Mouse (Mus musculus): Measurements from ENCODE around the gene Zfp771. TPM values are rescaled to one million over a fixed set of nuclear protein-coding genes. Genes with fewer than 3 reads are reported as not detected.
"Not testable (repeated sequence)": the region's sequence is repeated elsewhere in the genome, so short reads cannot be mapped to it uniquely, and the experiment has no call there.

Zfp771 gene
- polyA plus RNA-seq, 1 experiment from 2014 or later: 53.2 TPM

- H3K27me3 ChIP-seq (replicated peaks; ENCODE audit: control insufficient read depth, insufficient read depth, low read length): no peaks in the 10 kb centered on the region
- no peaks in the 10 kb centered on the region for H3K9me3 ChIP-seq (replicated peaks; ENCODE audit: control insufficient read depth, low read length)
- H3K36me3 ChIP-seq (ENCODE audit: control insufficient read depth, insufficient read depth, low read length): peaks cover 55% of the 10 kb centered on the region
- ATAC-seq (no peak), DNase-seq (ENCODE audit: low spot score) (no peak)
- H3K27ac ChIP-seq (ENCODE audit: low read depth, low read length): no peak overlapping the region
- peaks cover 25% of the 10 kb centered on the region for H3K4me1 ChIP-seq (ENCODE audit: control insufficient read depth, insufficient read depth, low read length)
- H3K4me2 ChIP-seq (ENCODE audit: low read length): peak overlapping the region; percentile 92
- 56% methylated on average over 2 of the region's 2 CpGs for WGBS
- H3K4me3 ChIP-seq (ENCODE audit: low read depth, low read length): peak overlapping the region; percentile 96; the same call in 1 of the 2 replicates
- H3K9ac ChIP-seq (ENCODE audit: low read length): no peak overlapping the region
Measured at GRCm38 (mm10) chr7:127234777-127235176, 9.3 kb upstream of the Zfp771 start.

DNA sequence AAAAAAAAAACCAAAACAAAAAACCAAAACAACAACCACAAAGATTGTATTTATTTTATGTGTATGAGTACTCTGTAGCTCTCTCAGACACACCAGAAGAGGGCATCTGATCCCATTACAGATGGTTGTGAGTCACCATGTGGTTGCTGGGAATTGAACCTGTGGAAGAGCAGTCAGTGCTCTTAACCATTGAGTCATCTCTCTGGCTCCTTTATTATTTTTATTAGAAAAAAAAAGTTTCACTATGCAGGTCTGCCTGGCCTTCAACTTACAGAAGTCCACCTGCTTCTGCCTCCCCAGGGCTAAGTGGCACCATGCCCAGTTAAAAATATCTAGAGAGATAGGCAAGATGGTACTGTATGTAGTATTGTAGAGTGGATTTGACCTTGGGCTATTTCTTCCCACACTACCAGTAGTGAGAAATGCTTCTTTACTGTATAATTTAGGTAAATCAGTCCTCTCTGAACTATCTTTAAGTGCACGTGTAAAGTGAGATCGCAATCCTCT is 660 bp upstream of the Zfp771 start:
- no peak for ATAC-seq
- peaks cover 9% of the 10 kb centered on the region for H3K4me1 ChIP-seq (ENCODE audit: control insufficient read depth, insufficient read depth, low read length)
- H3K36me3 ChIP-seq (ENCODE audit: control insufficient read depth, insufficient read depth, low read length): peaks cover 17% of the 10 kb centered on the region
- peak overlapping the region; percentile 71 for H3K4me2 ChIP-seq (ENCODE audit: low read length)
- peak overlapping the region; percentile 79 for H3K27ac ChIP-seq (ENCODE audit: low read depth, low read length)
- peak overlapping the region; percentile 77 for H3K4me3 ChIP-seq (ENCODE audit: low read depth, low read length)
- no peak for DNase-seq (ENCODE audit: low spot score)
- peak overlapping the region; percentile 95; the same call in 1 of the 2 replicates for H3K9ac ChIP-seq (ENCODE audit: low read length)
- H3K27me3 ChIP-seq (replicated peaks; ENCODE audit: control insufficient read depth, insufficient read depth, low read length): no peaks in the 10 kb centered on the region
- no peaks in the 10 kb centered on the region for H3K9me3 ChIP-seq (replicated peaks; ENCODE audit: control insufficient read depth, low read length)
- 45% methylated on average over 2 of the region's 2 CpGs for WGBS

- 10% methylated on average over 30 of the region's 33 CpGs for WGBS
- H3K9me3 ChIP-seq (replicated peaks; ENCODE audit: control insufficient read depth, low read length): no peaks in the 10 kb centered on the region
- H3K4me3 ChIP-seq (ENCODE audit: low read depth, low read length): peak overlapping the region; percentile 77
- no peaks in the 10 kb centered on the region for H3K27me3 ChIP-seq (replicated peaks; ENCODE audit: control insufficient read depth, insufficient read depth, low read length)
- peaks cover 9% of the 10 kb centered on the region for H3K4me1 ChIP-seq (ENCODE audit: control insufficient read depth, insufficient read depth, low read length)
- H3K27ac ChIP-seq (ENCODE audit: low read depth, low read length): peak overlapping the region; percentile 79
- peak overlapping the region; percentile 71 for H3K4me2 ChIP-seq (ENCODE audit: low read length)
- peaks cover 17% of the 10 kb centered on the region for H3K36me3 ChIP-seq (ENCODE audit: control insufficient read depth, insufficient read depth, low read length)
- ATAC-seq (peak; percentile 73), DNase-seq (ENCODE audit: low spot score) (no peak)
- H3K9ac ChIP-seq (ENCODE audit: low read length): peak overlapping the region; percentile 95
Measured at GRCm38 (mm10) chr7:127244658-127245510, 810 bp downstream of the Zfp771 start.

DNA sequence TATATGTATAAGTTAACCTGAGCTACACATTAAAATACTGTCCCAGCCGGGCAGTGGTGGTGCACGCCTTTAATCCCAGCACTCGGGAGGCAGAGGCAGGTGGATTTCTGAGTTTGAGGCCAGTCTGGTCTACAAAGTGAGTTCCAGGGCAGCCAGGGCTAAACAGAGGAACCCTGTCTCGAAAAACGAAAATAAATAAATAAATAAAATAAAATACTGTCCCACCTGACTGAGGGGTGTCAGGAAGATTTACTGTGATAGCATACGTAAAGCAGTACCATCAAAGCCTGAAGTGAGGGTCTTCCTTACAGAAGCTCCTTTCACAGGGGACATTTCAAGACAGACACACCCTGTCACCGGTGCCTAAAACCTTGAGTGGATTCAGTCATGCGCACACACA is 6.4 kb downstream of the Zfp771 start:
- H3K4me1 ChIP-seq (ENCODE audit: control insufficient read depth, insufficient read depth, low read length); H3K4me2 ChIP-seq (ENCODE audit: low read length); DNase-seq (ENCODE audit: low spot score); H3K9me3 ChIP-seq (replicated peaks; ENCODE audit: control insufficient read depth, low read length); ATAC-seq; H3K9ac ChIP-seq (ENCODE audit: low read length); H3K27ac ChIP-seq (ENCODE audit: low read depth, low read length); H3K4me3 ChIP-seq (ENCODE audit: low read depth, low read length); H3K27me3 ChIP-seq (replicated peaks; ENCODE audit: control insufficient read depth, insufficient read depth, low read length): not testable (repeated sequence)
- 88% methylated on average over 8 of the region's 8 CpGs for WGBS
- H3K36me3 ChIP-seq (ENCODE audit: control insufficient read depth, insufficient read depth, low read length): peaks cover 32% of the 10 kb centered on the region

GRCm38 (mm10) chr7:127252414-127252813 is 8.3 kb downstream of the Zfp771 start:
- ATAC-seq (no peak), DNase-seq (ENCODE audit: low spot score) (peak; percentile 59)
- WGBS: 83% methylated on average over 2 of the region's 2 CpGs
- no peak overlapping the region for H3K4me3 ChIP-seq (ENCODE audit: low read depth, low read length)
- no peak overlapping the region for H3K9ac ChIP-seq (ENCODE audit: low read length)
- no peak overlapping the region for H3K4me2 ChIP-seq (ENCODE audit: low read length)
- H3K9me3 ChIP-seq (replicated peaks; ENCODE audit: control insufficient read depth, low read length): no peaks in the 10 kb centered on the region
- no peaks in the 10 kb centered on the region for H3K27me3 ChIP-seq (replicated peaks; ENCODE audit: control insufficient read depth, insufficient read depth, low read length)
- 0 out of 2 replicates have a peak, but pooled peaks cover 4% of the 10 kb centered on the region for H3K4me1 ChIP-seq (ENCODE audit: control insufficient read depth, insufficient read depth, low read length)
- H3K36me3 ChIP-seq (ENCODE audit: control insufficient read depth, insufficient read depth, low read length): peaks cover 40% of the 10 kb centered on the region
- no peak overlapping the region for H3K27ac ChIP-seq (ENCODE audit: low read depth, low read length)

DNA sequence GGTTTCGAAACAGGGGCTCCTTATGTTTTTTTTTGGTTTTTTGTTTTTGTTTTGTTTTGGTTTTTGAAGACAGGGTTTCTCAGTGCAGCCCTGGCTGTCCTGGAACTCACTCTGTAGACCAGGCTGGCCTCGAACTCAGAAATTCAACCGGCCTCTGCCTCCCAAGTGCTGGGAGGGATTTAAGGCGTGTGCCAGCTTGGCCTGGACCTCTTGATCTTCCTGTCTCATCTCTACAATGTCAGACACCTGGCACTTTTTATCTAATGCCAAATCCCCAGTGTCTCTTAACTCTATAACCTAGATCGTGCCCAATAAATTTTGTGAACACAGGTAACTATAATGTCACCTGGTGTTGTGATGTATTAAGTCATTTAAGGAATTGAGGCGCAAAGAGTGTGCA is 9.3 kb downstream of the Zfp771 start:
- WGBS: 79% methylated on average over 6 of the region's 6 CpGs
- Histone ChIP-seq H3K4me2 (ENCODE audit: low read length) (peak overlapping the region; percentile 91), H3K9me3 (replicated peaks; ENCODE audit: control insufficient read depth, low read length) (no peaks in the 10 kb centered on the region), H3K9ac (ENCODE audit: low read length) (peak overlapping the region; percentile 69), H3K27me3 (replicated peaks; ENCODE audit: control insufficient read depth, insufficient read depth, low read length) (no peaks in the 10 kb centered on the region), H3K4me3 (ENCODE audit: low read depth, low read length) (peak overlapping the region; percentile 49), H3K36me3 (ENCODE audit: control insufficient read depth, insufficient read depth, low read length) (peaks cover 44% of the 10 kb centered on the region), H3K4me1 (ENCODE audit: control insufficient read depth, insufficient read depth, low read length) (0 out of 2 replicates have a peak, but pooled peaks cover 4% of the 10 kb centered on the region), H3K27ac (ENCODE audit: low read depth, low read length) (peak overlapping the region; percentile 93; the same call in 1 of the 2 replicates)
- ATAC-seq (no peak), DNase-seq (ENCODE audit: low spot score) (no peak)

DNA sequence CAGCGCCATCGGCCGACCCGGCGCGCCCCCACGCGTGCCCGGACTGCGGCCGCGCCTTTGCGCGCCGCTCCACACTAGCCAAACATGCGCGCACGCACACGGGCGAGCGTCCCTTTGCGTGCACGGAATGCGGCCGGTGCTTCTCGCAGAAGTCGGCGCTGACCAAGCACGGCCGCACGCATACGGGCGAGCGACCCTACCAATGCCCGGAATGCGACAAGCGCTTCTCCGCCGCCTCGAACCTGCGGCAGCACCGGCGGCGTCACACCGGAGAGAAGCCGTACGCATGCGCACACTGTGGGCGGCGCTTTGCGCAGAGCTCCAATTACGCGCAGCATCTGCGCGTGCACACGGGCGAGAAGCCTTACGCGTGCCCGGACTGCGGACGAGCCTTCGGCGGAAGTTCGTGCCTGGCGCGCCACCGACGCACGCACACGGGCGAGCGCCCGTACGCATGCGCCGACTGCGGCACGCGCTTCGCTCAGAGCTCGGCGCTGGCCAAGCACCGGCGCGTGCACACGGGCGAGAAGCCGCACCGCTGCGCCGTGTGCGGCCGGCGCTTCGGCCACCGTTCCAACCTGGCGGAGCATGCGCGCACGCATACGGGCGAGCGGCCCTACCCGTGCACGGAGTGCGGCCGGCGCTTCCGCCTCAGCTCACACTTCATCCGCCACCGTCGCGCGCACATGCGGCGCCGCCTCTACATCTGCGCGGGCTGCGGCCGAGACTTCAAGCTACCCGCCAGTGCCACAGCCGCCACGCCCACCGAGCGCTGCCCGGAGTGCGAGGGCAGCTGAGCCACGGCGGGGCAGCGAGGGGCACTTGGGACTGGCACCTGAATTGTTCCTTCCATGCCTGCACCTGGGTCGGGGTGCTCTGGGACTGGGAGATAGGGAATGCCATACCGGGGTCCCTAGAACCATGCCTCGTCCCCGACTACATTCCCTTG is 10.0 kb downstream of the Zfp771 start:
- peak overlapping the region; percentile 78 for H3K9ac ChIP-seq (ENCODE audit: low read length)
- WGBS: 1% methylated on average over 130 of the region's 136 CpGs
- H3K27ac ChIP-seq (ENCODE audit: low read depth, low read length): peak overlapping the region; percentile 93
- no peaks in the 10 kb centered on the region for H3K9me3 ChIP-seq (replicated peaks; ENCODE audit: control insufficient read depth, low read length)
- peak overlapping the region; percentile 91 for H3K4me2 ChIP-seq (ENCODE audit: low read length)
- DNase-seq (ENCODE audit: low spot score): peak; percentile 99
- H3K27me3 ChIP-seq (replicated peaks; ENCODE audit: control insufficient read depth, insufficient read depth, low read length): no peaks in the 10 kb centered on the region
- ATAC-seq: peak; percentile 95
- 0 out of 2 replicates have a peak, but pooled peaks cover 4% of the 10 kb centered on the region for H3K4me1 ChIP-seq (ENCODE audit: control insufficient read depth, insufficient read depth, low read length)
- peak overlapping the region; percentile 49 for H3K4me3 ChIP-seq (ENCODE audit: low read depth, low read length)
- peaks cover 42% of the 10 kb centered on the region for H3K36me3 ChIP-seq (ENCODE audit: control insufficient read depth, insufficient read depth, low read length)

- 31% methylated on average over 4 of the region's 4 CpGs for whole genome bisulfite sequencing
- DNase-seq (ENCODE audit: low spot score) (no peak), ATAC-seq (no peak)
- no peaks in the 10 kb centered on the region for H3K9me3 ChIP-seq (replicated peaks; ENCODE audit: control insufficient read depth, low read length)
- peak overlapping the region; percentile 49 for H3K4me3 ChIP-seq (ENCODE audit: low read depth, low read length)
- H3K27me3 ChIP-seq (replicated peaks; ENCODE audit: control insufficient read depth, insufficient read depth, low read length): no peaks in the 10 kb centered on the region
- 0 out of 2 replicates have a peak, but pooled peaks cover 4% of the 10 kb centered on the region for H3K4me1 ChIP-seq (ENCODE audit: control insufficient read depth, insufficient read depth, low read length)
- H3K4me2 ChIP-seq (ENCODE audit: low read length): peak overlapping the region; percentile 91
- H3K27ac ChIP-seq (ENCODE audit: low read depth, low read length): peak overlapping the region; percentile 93; the same call in 1 of the 2 replicates
- H3K36me3 ChIP-seq (ENCODE audit: control insufficient read depth, insufficient read depth, low read length): peaks cover 33% of the 10 kb centered on the region
- H3K9ac ChIP-seq (ENCODE audit: low read length): peak overlapping the region; percentile 78; the same call in 1 of the 2 replicates
Measured at GRCm38 (mm10) chr7:127255008-127255407, 10.9 kb downstream of the Zfp771 start.

All from forebrain, embryonic 14.5 days (tissue).